Mouse (Mus musculus) monocyte, adult 5-6 weeks (primary cell): ENCODE results near the gene Agap1. TPM values are rescaled to one million over a fixed set of nuclear protein-coding genes. Genes with fewer than 3 reads are reported as not detected.

Experiments
- ATAC-seq: fragments of 153-309, 156-312 bp; replicated peaks from 2 replicates; pipeline ENCODE4 v1.8.0; 2017; ENCODE audit warnings: mild to moderate bottlenecking; ENCODE audit not compliant: low TSS enrichment, insufficient number of reproducible peaks, severe bottlenecking, poor library complexity, low FRiP score
- total RNA-seq: library from RNA; stranded (forward); fragments of 200-1000, 200-491, 200-594 nt; gene quantifications from 3 replicates; pipeline ENCODE4 v1.2.3, GENCODE M21; 2017

Agap1 gene
- total RNA-seq, 1 experiment from 2014 or later = 1.3 TPM

DNA sequence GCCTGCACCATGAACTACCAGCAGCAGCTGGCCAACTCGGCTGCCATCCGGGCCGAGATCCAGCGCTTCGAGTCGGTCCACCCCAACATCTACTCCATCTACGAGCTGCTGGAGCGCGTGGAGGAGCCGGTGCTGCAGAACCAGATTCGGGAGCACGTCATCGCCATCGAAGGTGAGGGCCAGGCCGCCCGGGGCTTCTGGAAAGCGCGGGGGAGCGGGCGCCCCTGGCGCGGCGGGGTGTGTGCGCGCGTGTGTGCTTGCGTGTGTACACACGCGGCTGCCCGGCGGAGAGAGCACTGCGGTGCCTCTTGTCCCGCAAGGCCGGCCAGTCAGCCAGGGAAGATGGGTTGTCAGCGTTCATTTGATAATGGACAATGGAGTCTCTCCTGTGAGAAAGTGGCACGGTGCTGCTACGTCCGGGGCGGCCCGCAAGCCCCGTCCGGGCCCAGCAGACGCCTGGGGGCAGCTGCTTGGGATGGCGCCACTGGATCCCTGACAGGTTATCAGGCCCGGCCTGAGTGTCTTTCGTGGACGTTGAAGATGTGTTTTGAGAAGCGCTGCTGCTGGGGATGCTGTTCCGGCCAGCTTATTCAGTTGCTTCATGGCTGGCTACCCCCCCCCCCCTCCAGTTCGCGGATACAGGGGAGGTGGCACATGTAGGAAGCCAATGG is 950 bp downstream of the Agap1 start:
- ATAC-seq = no peak

DNA sequence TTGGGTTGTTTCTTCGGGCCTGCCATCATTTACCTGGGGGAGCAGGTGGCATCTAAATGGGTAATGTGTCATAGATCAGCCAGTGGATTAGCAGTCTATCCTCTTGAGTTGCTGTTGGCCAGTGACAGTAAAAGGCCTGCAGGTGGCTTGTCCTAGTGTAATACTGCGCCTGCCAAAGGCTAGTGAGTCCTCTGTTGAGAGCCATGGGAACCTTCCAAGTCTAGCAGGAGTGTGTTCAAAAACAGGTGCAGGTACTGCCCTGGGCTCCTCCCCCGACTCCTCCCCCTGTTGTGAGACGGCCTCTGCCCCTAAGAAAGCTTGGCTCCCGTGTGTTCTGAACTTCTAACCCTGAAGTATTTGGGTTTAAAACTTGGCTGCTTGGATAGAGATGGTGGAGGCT is 1.9 kb downstream of the Agap1 start:
- no peak for ATAC-seq

DNA sequence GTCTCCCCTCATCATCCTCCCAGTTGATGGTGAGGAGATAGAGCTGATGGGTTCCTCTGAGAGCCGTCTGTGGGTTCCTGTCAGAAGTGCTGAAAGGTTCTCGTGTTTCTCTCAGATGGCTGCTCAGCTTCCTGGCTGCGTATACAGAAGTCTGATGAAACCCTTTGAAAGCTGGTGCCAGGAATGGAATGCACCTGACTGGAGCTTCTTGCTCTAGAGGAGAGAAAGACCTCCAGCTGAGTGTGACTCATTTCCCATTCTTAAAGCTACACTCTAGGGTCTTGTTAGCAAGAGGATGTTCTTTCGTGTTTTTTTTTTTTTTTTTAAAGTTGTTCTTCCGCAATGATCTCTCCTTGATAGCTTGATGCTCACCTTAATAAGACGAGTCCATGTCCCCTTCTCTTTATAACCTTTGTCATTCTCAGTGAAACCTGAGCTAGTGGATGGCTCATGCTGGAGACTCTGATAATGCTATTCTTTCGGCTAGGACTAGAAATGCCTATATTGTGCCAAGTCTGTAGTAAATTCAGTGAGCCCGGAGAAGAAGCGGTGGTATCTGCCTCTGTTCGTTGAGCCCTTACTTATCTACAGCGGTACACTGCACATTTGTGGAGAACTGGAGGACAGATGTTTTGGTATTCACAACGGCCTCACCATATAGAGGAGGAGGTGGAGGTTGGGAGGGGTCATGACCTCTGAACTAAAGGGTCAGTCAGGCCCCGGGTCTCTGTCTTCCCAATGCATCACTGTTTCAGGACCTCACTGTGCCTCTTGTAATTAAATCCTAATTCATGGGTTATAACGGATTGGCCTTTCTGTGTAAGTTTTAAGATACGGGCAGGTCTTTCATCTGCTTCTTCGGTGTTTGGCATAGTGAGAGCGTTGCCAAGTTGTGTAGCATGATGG is 2.8 kb downstream of the Agap1 start:
- no peak for ATAC-seq

DNA sequence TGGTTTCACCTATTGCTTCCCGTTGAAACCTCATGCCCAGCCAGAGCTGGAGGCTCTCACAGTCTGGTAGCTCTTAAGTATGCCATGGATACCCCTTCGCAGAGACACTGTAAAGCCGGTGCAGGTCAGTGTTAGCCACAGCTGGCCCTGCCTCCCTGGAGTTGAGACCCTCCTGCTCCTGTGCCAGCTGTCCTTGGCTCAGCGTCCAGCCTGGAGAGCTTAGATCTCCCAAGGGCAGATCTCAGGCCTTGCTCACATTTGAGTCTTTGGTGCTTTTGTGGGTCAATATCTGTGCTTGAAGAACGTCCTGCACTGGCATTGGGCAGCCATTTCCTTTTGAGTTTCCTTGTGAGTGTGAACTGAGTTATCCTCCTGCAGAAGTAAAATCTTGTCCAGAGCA is 7.3 kb downstream of the Agap1 start:
- ATAC-seq = no peak

DNA sequence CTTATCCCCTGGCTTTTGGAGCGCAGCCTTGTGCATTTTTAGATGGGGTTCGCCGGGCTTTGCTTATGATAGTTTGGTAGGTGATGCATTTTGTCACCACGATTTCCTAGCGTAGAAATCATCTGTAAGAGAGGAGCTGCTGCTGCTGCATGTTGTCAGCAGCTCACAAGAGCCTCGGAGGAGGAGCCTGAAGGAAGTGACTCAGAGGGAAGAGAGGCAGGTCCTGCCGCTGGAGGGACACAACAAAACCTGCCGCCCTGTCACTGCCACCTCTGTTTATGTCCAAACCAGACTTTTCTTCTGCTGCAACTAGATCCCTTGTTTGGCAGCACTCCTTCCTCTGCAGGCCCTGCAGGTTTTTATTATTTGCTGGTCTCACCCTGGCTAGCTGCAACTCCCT is 8.5 kb downstream of the Agap1 start:
- ATAC-seq = no peak

DNA sequence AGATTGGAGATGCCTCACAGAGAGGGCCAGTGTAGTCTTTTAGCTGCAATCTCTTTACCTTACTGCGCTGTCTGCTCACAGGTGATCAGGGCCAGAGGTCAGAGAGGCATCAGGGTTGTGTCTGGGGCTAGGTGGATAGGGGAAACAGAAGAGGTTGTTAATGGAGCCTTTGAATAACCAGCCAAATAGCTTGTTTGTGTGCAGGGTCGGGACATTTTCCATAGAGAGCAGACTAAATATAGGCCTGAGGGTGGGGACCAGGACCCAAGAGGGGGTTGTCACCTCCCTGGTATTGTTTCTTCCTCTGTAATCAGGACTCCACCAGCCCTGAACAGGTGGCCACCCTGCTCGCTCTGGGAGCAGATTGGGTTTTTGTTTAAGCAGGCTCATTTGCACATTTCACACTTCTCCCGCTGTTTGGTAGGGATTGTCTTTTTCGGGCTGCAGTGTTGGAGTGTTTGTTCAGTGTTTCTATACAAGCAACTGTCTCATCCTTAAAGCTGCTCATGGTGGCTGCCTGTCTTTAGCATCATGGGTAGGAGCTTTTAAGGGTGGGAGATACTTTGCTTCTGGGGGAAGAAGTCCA is 10.9 kb downstream of the Agap1 start:
- ATAC-seq = no peak

DNA sequence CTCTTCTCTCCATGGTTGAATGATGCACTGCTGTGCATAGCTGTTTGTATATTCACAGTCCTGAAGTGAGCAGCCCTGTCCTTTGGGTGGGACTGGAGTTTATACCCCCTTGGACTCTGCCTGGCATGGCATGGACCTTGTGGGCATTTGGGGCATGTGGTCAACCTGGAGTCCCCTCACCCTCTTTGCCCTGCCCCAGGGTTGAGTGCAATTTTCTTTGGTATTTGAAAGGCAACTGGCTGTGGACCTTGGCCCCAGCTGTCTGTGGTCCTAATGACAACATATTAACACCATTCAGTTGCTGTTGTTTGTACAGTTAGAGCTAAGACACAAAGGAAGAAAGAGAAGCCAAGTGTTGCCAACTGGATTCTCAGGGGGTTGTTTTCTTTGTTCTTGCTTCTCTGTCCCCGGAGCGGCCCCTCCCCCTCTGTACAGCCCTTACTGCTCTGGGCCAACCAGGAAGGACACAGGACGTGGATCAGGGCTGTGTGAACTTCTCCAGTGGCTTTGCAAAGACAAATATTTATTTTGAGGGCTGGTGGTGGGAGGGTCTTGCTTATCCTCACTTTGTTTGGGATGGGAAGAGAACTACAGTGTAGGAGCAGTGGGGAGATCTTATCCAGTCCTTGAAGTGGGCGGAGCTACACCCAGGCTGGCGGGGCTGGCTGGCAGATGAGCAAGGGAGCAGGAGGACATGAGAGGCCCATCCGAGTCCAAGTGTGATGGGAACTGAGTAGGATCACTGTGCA is 12.9 kb downstream of the Agap1 start:
- ATAC-seq = no peak

DNA sequence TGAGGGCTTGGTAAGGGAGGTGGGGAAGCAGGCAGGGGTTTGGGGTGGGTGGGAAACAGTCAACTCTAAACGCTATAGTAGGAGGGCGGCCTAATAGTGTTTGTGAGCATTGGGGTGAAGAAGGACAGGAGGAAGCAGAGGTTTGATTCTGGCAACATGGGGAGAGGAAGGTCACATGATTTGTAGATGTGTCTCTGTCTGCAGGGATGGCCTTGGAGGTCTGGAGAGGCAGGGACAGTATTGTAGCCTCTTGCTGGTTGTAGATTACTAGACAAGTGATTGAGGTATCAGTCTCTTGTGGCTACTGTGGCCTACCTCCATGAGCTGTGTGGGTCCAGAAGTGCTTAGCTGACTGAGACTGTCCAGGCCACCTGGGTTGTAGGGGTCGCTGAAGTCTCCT is 13.5 kb downstream of the Agap1 start:
- no peak for ATAC-seq

DNA sequence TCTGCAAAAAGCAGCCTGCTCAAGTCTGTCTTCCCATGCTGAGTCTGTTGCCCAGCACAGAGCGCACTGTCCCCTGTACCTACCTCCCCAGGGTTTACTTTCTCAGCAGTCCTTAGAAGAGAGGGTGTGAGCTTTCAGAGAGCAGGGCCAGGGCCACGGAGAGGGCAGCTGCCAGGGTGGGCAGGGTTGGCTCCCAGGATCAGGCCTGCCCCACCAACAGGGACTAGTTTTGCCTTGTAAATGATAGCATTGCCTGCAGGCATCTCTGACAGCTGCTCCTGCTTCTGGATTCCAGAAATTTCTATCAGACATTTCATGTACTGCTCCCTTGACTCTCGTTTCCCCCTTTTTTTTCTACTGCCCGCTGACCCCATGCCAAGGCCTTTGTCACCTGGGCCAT is 16.8 kb downstream of the Agap1 start:
- ATAC-seq = no peak

DNA sequence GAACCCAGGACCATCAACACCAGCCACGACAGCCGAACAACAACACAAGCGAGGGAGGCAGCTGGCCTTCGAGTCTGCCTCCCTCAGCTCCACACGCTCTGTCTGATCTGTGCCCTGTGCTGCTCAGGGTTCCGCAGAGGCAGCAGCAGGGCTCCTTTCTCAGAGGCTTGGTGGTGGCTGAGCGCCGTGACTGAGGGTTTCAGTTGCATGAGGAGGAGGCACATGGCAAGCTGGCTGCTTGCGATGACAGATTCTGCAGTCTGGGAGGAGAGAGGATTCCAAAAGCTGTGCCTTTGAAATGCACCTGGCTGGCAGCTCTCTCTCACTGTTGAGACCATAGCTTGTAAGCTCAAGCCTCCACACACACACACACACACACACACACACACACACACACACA is 17.3 kb downstream of the Agap1 start:
- no peak for ATAC-seq

DNA sequence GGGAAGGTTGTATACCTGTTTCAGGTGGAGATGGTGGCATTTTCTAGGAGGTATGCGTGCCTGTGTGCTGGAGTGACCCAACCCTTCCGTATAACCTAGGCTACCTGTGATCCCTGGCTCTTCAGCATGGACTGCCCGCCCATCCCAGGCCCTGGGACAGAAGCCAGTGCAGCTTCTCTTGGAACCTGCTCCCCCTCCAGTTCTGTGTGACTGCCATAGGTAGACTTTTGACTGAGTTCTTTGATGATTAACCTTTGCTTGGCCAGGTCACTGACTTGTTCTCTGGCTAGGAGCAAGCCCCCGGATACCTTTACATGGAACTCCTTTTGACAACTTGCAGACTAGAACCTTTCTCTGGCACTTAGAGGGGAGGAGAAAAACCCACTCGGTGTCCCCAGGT is 19.3 kb downstream of the Agap1 start:
- ATAC-seq = no peak

DNA sequence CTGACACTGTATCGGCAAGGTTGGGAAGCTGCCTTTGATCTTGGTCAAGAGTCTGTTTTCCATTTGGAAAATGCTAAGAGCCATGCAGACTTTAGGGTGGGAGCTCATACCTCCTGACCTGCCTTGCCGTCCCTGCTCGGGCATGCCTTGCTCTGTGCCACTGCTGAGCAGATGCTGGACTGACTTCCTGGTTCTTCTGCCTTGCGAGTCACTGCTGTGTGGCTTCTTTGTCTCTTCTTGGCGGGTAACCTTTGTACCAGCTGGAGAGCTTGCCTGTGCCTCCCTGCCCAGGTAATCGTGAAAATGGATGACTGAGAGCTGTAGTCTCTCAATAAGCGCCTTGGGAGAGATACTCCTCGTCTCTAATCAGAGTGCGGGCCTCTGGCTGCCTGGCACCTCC is 20.2 kb downstream of the Agap1 start:
- ATAC-seq = no peak

DNA sequence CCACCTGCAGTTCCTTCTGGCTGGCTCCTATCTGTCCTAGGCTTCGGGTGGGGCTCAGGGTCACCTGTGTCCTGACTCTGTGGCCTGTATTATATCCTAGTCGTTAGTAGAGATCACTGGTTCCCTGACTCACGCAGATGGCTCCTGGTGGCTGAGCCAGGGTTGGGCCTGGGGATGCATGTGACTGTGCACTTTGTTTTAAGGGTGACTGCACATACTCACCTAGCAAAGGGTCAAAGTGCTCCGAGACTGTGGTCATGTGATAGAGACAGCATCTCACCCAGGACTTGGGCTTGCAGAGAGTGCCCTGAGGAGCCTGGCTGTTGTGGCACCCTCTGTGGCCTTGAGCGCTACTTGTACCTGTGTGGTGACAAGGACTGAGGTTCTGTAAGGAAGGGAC is 22.4 kb downstream of the Agap1 start:
- ATAC-seq = no peak

DNA sequence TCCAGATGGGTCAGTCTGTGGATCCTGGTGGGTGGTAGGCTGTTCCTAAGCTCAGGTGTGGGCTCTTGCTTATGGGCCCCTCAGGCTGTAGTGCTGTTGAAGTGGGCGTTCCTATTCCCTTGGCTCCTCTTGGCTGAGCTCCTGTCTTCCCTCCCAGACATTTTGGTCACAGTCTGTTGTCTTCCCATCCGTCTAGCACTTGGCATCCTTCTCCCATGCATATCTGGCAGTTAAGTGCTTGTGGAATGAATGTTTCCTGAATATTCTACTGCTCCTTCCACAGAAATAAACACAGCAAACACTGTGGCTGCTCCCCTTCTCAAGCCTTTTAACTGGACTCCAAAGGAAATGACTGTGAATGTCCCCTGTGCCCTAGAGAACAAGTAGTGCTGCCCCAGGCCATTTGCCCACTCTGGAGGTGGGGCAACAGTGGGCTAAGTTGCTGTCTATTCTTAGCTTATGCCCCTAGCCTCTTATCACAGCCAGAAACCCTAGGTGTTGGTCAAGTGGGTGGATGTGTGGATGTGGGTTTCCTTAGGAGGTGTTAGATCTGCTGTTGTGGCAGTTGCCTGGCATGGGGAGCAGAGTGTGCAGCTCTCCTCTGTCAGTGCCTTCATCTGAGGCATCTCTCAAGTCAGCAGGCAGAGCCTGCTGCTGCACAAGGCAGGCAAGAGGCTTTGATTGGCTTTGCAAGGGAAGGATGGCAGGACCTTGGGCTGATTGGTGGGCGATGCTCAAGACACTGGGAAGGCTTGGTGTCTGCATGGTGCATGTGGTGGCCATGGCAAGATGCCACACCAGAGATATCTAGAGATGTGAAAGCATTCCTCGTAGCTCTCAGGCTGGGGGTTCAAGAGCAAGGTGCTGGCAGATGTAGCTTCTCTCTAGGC is 24.2 kb downstream of the Agap1 start:
- no peak for ATAC-seq

DNA sequence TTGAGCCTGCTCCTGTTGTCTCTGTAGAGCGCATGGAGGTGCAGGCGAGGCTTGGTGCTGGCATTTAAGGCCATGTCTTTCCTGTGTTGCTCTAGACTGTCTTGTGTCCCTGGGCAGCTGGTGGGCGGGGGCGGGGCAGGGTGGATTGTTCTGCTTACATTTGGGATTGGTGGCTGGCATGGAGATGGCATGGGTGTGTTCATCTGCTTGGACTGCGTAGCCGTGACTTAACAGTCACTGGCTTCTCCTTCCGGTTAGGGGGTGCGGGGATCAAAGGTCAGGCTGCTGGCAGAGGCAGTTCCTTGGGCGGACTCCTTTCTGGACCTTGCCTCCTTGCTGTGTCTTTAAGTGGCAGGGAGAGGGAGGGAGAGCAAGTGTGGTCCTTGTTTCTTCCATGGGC is 26.5 kb downstream of the Agap1 start:
- no peak for ATAC-seq

DNA sequence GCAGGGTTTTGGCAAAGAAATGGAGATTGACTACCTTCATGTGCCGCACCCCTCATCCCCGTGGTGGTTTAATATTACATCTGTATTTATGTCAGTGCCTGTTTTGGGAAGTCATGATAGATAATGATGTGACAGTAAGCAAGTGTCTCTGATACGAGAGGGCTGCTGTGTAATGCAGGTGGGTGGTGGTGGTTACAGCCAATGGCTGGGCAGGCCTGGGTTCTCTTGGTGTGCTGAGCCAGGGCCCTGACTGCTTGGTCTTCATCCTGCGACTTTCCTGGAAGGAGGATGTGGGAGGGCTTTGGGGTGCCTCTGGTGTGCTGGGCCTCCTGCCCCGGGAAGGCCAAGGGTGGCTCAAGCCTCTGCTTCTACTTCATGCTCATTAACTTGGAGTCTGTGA is 28.2 kb downstream of the Agap1 start:
- ATAC-seq = no peak

DNA sequence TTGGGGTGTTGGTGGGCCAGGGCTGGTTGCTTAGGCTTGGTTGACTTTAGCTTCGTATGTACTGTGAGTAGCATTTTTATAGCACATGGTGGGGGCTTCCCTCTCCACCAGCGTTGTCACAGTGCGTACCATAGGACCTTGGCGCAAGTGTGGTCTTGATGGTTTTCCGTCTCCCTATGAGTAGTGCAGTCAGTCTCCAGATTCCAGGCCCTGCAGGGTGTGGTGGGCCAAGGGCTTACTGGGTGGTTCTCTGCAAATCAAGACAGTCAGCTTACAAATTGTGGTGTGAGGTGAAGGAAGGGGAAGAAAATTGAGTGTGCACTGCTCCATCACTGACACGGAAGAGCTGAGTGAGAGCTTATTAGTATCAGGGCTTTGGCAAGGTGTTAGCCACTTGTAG is 32.3 kb downstream of the Agap1 start:
- no peak for ATAC-seq
